Mouse (Mus musculus): ENCODE results near the gene Igfbp1. TPM values are rescaled to one million over a fixed set of nuclear protein-coding genes. Genes with fewer than 3 reads are reported as not detected.
A peak's percentile ranks its signal among the peaks of the same experiment; 100 is the strongest.

Igfbp1 gene
- total RNA-seq, 2 experiments from 2014 or later: not detected

DNA sequence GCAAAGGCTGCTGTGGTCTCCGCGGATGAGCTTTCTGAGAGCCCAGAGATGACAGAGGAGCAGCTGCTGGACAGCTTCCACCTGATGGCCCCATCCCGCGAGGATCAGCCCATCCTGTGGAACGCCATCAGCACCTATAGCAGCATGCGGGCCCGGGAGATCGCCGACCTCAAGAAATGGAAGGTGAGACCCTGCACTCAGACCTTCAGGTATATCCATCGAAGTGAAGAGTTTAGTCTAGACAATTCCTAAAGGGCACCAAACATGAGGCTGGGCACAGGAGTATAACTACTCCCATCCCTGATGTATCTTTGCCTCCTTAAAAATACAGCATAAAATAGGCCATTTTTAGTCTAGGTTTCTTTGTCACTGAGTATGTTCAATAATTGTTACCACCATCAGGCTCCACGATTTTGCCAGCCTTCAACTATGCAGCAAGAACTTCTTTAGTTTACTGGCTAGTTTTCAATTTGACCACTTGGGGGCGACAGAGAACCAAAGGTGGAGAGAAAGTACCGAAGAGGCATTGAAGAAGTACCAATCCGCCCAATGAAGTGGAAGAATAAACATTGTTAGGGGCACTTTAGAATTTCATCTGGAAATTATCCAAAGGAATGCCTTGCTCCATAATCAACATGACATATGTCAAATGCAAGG, 2.3 kb downstream of the Igfbp1 start:
- TF ChIP-seq CTCF (IDR thresholded peaks at IDR 0.05): peak; percentile 87
- H3K4me3 ChIP-seq: no peak overlapping the region
- intact Hi-C loops (cut with DNase I): loop anchor here (2.0 kb wide), 1 partner anchor 1205 kb away; no protein-coding TSS in a partner anchor
- DNase-seq: peak; percentile 46
- H3K27ac ChIP-seq: no peak overlapping the region

DNA sequence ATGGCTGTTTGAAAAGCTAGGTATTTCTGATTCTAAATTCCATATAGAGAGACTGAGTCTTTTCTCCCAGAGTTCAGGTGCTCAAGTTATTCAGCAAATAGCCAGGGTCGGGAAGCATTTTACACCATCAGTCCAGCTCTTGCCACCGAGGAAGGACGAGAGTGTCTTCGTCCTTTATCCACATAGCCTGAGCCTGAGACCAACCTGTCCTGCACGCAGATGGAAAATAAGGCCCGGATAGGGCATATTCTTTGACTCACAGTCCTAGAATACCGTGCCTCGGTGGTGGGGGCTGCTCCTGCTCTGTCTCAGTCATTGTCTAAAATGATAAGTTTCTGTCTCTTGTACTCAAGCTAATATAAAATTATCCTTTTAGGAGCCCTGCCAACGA, 2.8 kb downstream of the Igfbp1 start:
- DNase-seq: no peak
- H3K4me3 ChIP-seq: no peak overlapping the region
- H3K27ac ChIP-seq: no peak overlapping the region
- intact Hi-C loops (cut with DNase I): loop anchor here (2.0 kb wide), 1 partner anchor 1204 kb away; no protein-coding TSS in a partner anchor
- no peak for TF ChIP-seq CTCF (IDR thresholded peaks at IDR 0.05)

DNA sequence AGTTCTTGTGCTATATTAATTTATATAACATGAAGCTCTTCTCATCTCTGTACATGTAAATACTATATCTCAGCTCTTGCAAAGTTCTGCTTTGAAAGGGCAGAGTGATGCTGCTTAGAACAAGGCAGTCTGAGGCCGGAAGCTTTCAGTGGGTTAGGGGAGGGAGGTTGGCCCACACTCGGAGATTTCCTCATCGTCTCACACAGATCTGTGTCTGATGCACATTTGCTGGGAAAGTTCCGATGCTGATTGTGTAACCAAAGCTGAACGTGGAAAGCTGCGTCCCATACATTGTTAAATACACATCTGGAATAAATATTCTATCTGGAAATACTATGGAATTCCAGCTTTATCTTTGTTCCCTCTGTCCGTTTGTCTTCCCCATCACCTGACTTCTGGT, 4.6 kb downstream of the Igfbp1 start:
- Histone ChIP-seq H3K4me3 (no peak overlapping the region), H3K27ac (no peak overlapping the region)
- no peak for DNase-seq
- no peak for TF ChIP-seq CTCF (IDR thresholded peaks at IDR 0.05)
- intact Hi-C loops (cut with DNase I): no loop called here

DNA sequence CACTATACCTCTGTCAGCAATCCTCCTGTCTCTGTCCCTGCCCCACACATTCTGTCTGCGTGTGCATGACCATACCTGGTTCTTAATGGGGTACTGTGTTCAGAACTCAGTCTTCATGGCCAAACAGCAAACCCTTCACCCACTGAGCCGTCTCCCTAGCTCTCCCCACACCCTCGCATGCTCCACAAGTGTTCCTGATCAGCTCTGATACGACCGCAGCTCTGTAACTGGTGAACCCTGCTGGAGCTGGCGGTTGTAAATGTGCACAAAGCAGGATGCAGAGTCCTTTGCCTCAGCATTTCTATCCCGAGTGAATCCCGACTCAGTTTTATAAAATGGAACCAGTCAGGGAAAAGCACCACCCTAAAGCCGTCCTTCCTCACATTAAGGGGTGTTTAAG, 6.3 kb downstream of the Igfbp1 start:
- intact Hi-C loops (cut with DNase I): no loop called here
- no peak for DNase-seq
- no peak for TF ChIP-seq CTCF (IDR thresholded peaks at IDR 0.05)

DNA sequence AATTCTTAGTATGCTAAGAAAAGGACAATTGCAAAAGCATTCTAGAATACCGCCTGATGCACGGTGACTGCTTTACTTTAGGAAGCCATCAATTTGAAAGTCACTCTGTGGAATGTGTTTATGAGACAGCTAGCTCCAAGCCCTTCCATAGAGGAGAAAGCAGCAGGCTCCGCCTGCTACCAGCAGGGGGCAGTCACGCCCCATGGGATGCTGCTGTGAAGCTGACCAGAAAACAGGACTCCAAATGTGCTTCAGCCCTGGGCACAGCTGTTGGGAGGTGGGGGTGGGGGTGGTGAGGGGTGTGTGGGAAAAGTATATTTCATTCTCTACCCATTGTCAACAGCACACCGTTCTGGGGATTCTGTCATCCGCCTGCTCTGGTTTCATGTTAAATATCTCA, 12.8 kb downstream of the Igfbp1 start:
- intact Hi-C loops (cut with DNase I): loop anchor here (5.0 to 10.0 kb wide), 2 partner anchors 357 to 1314 kb away; no protein-coding TSS in a partner anchor
- DNase-seq: peak; percentile 85
- peak; percentile 87 for TF ChIP-seq CTCF (IDR thresholded peaks at IDR 0.05)
- no peak overlapping the region for H3K27ac ChIP-seq
- H3K4me3 ChIP-seq: peak overlapping the region; percentile 82

More for the DNA sequence above, 6.3 kb downstream of the Igfbp1 start:
- Histone ChIP-seq H3K4me3 (no peak overlapping the region), H3K27ac (no peak overlapping the region)

DNA sequence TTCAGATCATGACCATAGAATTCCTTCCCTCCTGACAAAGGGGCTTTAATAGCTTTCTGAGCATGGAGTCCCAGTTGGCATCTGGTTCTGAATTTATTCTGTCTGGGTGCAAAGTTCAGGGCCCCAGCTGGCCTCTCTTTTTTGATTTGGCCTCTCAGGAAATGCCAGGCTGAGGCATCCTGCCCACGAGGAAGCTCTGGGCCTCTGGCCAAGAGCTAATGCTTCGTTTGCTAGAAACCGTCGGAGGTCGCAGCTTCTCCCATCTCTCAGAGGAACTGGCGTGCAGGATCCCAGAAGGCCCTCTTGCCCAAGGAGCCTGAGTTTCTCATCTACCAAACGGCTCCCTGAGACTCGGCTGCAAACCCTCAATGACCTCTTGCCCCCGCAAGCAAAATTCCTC, 13.6 kb downstream of the Igfbp1 start:
- intact Hi-C loops (cut with DNase I): loop anchor here (5.0 to 10.0 kb wide), 2 partner anchors 356 to 1314 kb away; no protein-coding TSS in a partner anchor
- Histone ChIP-seq H3K4me3 (peak overlapping the region; percentile 82), H3K27ac (peak overlapping the region; percentile 35)
- DNase-seq: no peak
- TF ChIP-seq CTCF (IDR thresholded peaks at IDR 0.05): no peak

DNA sequence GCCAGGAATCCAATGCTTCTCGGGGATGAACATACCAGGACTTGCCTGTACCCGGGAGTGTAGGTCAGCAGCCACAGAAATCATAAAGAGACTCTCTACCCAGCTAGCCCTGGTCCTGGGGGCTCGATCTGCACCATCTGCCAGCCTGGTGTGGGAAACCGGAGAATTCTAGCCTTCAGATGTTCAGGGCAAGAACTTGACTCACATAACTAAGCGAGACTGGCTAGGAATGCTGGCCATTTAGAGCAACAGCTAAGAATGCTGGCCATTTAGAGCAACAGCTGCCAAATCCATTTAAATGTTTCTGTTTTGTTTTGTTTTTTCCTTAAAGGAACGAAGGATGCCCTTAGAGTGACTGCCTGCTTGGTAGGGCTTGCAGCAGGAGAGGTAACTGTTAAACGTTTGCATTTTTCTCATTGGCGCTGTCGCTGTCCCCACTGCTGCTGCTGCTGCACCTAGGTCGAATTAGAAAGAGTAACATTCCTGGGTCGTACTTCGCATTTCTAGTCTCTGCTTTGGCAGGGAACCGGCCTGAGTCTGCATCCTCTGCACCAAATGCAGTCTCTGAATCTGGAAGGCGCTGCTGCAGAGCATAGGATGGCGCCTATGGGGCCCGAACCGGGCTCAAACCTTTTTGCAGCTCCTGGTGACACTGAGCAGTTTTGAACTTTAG, 14.7 kb downstream of the Igfbp1 start:
- TF ChIP-seq CTCF (IDR thresholded peaks at IDR 0.05): no peak
- peak overlapping the region; percentile 82 for H3K4me3 ChIP-seq
- peak overlapping the region; percentile 6; the same call in 1 of the 2 replicates for H3K27ac ChIP-seq

DNA sequence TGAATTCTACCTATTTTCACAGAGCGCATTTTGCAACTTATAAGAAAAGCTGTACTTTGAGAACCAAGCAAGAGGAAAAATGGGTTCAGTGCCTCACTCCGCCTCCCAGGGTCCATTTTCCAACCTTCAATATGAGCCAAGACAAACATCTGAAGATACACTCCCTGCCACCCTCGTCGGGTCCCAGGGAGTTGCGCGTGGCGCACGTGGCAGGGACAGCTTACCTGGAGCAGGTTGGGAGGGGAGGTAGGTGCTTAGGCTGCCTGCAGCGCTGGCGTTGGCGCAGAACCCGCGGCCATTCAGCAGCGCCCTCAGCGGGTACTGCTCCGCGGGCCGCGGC, 15.5 kb downstream of the Igfbp1 start:
- intact Hi-C loops (cut with DNase I): loop anchor here (5.0 to 10.0 kb wide), 2 partner anchors 354 to 1312 kb away; no protein-coding TSS in a partner anchor
- Histone ChIP-seq H3K4me3 (peak overlapping the region; percentile 82), H3K27ac (peak overlapping the region; percentile 74)
- TF ChIP-seq CTCF (IDR thresholded peaks at IDR 0.05): no peak
- no peak for DNase-seq

More for the DNA sequence above, 14.7 kb downstream of the Igfbp1 start:
- intact Hi-C loops (cut with DNase I): loop anchor here (5.0 to 10.0 kb wide), 2 partner anchors 355 to 1313 kb away; no protein-coding TSS in a partner anchor
- DNase-seq: no peak

DNA sequence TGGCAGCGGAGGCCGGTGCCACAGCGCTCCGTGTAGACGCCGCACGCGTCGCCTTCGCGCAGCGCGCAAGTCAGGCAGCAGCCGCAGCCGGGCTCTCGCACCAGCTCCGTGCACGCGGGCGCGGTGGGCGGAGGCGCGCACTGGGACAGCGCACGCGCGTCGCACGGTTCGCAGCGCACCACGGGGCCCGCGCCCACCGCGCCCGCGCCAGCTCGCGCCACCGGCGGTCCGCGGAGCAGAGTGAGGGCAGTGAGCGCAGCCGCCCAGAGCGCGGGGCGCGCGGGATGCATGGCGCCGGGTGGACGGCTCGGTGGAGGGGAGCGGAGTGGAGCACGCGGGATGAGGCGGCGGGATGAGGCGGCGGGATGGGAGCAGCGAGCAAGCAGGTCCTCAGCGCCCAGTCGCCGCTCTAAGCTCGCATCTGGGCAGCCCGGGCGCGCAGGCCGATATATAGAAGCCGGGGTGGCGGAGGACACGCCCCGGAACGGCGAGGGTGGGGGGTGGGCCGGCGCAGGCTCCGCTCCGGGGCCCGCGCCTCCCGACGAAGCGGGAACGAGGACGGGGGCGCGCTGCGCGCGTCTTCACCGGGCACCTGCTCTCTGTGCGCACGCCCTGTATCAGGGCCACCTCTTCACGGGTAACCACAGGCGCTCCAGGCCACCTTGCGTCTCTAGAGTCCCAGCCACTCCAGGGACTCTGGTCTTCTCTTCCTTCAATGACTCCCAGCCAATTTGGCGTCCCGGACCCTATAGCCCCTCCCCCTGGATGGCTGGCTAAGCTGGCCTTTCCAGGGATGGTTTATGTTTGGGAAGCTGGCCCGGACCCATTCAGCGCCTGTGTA, 16.1 kb downstream of the Igfbp1 start, which contains the start of gene Igfbp3:
TSS of gene Igfbp3 (minus strand) at position 423 of the 841 bp plus-strand sequence.
- H3K27ac ChIP-seq: peak within 1 kb of the TSS; percentile 74

DNA sequence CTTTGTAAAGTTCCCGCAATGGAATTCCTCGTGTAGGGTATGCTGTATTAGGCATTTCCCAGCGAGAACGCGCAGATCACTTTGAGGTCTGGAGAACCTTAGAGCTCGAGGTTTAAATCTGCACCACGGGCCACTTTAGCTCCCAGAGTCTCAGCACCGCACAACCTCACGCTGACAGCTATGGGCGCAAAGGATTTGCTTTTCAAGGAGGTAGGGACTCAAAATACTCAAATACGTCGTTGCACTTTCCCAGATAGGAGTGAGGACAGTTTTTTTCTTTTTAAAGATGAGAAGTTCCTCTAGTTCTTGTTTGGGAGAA, 16.7 kb downstream of the Igfbp1 start:
- no peak for TF ChIP-seq CTCF (IDR thresholded peaks at IDR 0.05)
- DNase-seq: no peak
- intact Hi-C loops (cut with DNase I): loop anchor here (2.0 to 10.0 kb wide), 3 partner anchors 353 to 1310 kb away; no protein-coding TSS in a partner anchor
- H3K4me3 ChIP-seq: peak overlapping the region; percentile 82
- peak overlapping the region; percentile 70; the same call in 1 of the 2 replicates for H3K27ac ChIP-seq

More for the DNA sequence above, 16.1 kb downstream of the Igfbp1 start, which contains the start of gene Igfbp3:
- DNase-seq: peak; percentile 74
- intact Hi-C loops (cut with DNase I): loop anchor here (2.0 to 10.0 kb wide), 3 partner anchors 354 to 1311 kb away; no protein-coding TSS in a partner anchor
- TF ChIP-seq CTCF (IDR thresholded peaks at IDR 0.05): no peak
- peak within 1 kb of the TSS; percentile 82 for H3K4me3 ChIP-seq

DNA sequence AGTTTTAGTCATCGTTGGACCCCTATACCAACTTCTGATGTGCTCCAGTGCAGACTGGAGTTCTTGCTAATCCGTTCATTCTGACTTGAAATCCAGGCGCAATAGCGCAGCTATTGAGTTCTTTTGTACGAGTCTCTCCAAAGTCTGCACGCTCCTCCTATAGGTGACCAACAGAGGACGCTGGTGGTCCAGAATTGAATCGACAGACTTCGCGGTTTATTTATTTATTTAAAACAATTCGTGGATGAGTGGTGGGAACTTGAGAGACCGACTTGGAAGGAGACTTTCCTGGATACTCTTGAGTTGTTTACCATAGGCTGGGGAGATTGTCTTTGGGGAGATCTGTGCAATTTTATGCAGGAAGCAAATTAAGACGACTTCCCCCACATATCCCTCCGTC, 17.2 kb downstream of the Igfbp1 start:
- Histone ChIP-seq H3K27ac (no peak overlapping the region), H3K4me3 (peak overlapping the region; percentile 82)
- TF ChIP-seq CTCF (IDR thresholded peaks at IDR 0.05): peak; percentile 81
- DNase-seq: peak; percentile 54
- intact Hi-C loops (cut with DNase I): loop anchor here (2.0 to 10.0 kb wide), 3 partner anchors 353 to 1310 kb away; no protein-coding TSS in a partner anchor

DNA sequence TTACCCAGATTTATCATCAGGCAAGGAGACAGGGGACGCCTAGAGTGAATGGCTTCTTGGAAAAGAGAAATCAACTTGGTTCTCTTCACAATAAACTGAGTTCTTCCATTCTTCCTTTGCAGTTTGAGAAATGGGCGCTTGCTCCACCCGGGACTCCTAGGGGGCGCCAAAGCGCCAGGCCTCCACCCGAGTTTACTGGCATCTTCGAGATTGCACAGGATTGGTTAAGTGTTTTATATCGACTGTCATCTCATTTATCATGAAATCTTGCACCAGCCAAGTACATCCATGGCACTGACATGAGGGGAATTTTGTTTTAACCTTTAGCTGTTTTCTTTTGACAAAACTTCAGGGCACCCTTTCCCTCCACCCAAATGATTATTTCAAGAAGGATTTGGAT, 18.1 kb downstream of the Igfbp1 start:
- 0 out of 2 replicates have a peak overlapping the region, but pooled peaks have one; percentile 30 for H3K4me3 ChIP-seq
- peak; percentile 77 for DNase-seq
- intact Hi-C loops (cut with DNase I): loop anchor here (2.0 to 10.0 kb wide), 3 partner anchors 123 to 1309 kb away; no protein-coding TSS in a partner anchor
- TF ChIP-seq CTCF (IDR thresholded peaks at IDR 0.05): peak; percentile 90
- H3K27ac ChIP-seq: no peak overlapping the region

All from gastrocnemius, adult 2 months (tissue).